Mouse (Mus musculus) G1E (cell line): Measurements from ENCODE around the gene L3mbtl2. TPM values are rescaled to one million over a fixed set of nuclear protein-coding genes. Genes with fewer than 3 reads are reported as not detected.

Experiments used
- ATAC-seq: 2 replicates; pipeline ENCODE4 v1.8.0; 2016; ENCODE audit warnings: mild to moderate bottlenecking; ENCODE audit not compliant: insufficient number of reproducible peaks, poor library complexity, low FRiP score, severe bottlenecking; ENCODE audit errors: extremely low read depth
- DNase-seq: peaks from one replicate; pipeline ENCODE4 v3.0.0; 2012; ENCODE audit warnings: low spot score
- H3K27me3 ChIP-seq: 2 replicates; pipeline ENCODE4 v1.6.1; 2012; ENCODE audit warnings: mild to moderate bottlenecking, low read length, inconsistent platforms; ENCODE audit not compliant: insufficient read depth
- H3K36me3 ChIP-seq: replicated peaks from 2 replicates; pipeline ENCODE3; 2012; ENCODE audit warnings: mild to moderate bottlenecking, inconsistent platforms
- H3K4me1 ChIP-seq: 2 replicates; pipeline ENCODE4 v1.6.1; 2012; ENCODE audit warnings: low read depth, low read length, inconsistent platforms, mixed read lengths; ENCODE audit not compliant: insufficient read depth
- H3K4me3 ChIP-seq: 2 replicates; pipeline ENCODE4 v1.5.1; 2012; ENCODE audit warnings: low read depth, mild to moderate bottlenecking, inconsistent platforms, low read length, moderate library complexity, mixed read lengths
- H3K9me3 ChIP-seq: replicated peaks from 2 replicates; pipeline ENCODE4 v1.6.1; 2012; ENCODE audit warnings: inconsistent platforms
- CTCF ChIP-seq: IDR thresholded peaks from 2 replicates; pipeline ENCODE4 v1.5.1; 2012; ENCODE audit warnings: low read depth, low read length, inconsistent platforms, mixed read lengths
- GATA1 ChIP-seq: IDR thresholded peaks from 2 replicates; pipeline ENCODE4 v1.6.1; 2012; ENCODE audit warnings: borderline replicate concordance, low read length, inconsistent platforms, mixed read lengths
- GATA2 ChIP-seq: IDR thresholded peaks from 2 replicates; pipeline ENCODE4 v1.6.1; 2012; ENCODE audit warnings: low read depth, low read length, inconsistent platforms, borderline replicate concordance
- POLR2AphosphoS5 ChIP-seq: IDR thresholded peaks from 2 replicates; pipeline ENCODE4 v1.6.1; 2012; ENCODE audit warnings: low read depth, low read length, inconsistent platforms; ENCODE audit not compliant: insufficient replicate concordance
- TAL1 ChIP-seq: conservative IDR thresholded peaks from 2 replicates; pipeline ENCODE4 v1.6.1; 2012; ENCODE audit warnings: low read depth, low read length, inconsistent platforms, mixed read lengths
- polyA plus RNA-seq: library from polyadenylated mRNA; stranded (reverse); fragments of >175 nt; gene quantifications from 2 replicates; pipeline ENCODE4 v1.2.3, GENCODE M21; 2012
- total RNA-seq, 2 experiments: library from RNA; stranded (forward) in 1 of 2; stranded (reverse) in 1 of 2; fragments of 200-1000 nt in 1 of 2; fragments of >200 nt in 1 of 2; fragmentation: Nextera tagmentation in 1 of 2; gene quantifications; 2 replicates each; pipeline ENCODE4 v1.2.3; 2014 to 2017

Gene L3mbtl2
- total and polyA plus RNA-seq, 3 experiments = 21.8 to 82.0 (median 36.5) TPM

DNA sequence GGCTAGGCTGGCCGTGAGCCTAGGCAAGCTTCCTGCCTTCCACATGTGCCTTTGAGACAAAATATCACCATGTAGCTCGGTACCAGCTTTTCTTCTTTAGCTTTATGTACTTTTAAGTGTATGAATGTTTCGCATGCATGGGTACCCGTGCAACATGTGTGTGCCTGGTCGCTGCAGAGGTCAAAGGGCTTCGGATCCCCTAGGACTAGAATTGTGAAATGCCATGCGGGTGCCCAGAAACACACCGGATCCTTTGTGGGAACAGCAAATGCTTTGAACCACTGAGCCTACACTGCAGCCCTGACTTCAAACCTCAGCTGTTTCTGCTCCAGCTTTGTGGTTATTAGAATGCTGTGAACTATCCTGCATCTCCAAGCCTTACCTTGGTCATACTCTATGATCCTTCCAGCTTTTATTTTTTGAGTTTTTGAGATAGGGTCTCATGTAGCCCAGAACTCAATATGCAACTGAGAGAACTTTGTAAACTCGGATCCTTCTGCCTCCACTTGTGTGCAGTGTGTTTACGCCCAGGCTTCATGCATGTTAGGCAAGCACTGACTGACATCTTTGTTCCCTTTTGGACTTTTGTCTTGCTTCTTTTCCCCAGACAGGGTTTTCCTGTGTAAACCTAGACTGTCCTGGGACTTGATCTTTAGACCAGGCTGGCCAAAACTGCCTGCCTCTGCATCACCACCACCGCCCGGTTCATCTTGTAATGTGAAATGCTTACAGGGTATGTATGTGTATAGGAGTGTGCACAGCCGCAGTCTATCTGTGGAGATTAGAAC lies 38.8 kb downstream of the L3mbtl2 start:
- Histone ChIP-seq H3K4me1 (peaks cover 16% of the 10 kb centered on the region), H3K27me3 (peaks cover 1% of the 10 kb centered on the region), H3K4me3 (no peak overlapping the region), H3K9me3 (no peaks in the 10 kb centered on the region), H3K36me3 (peaks cover 55% of the 10 kb centered on the region)
- no peak for TF ChIP-seq GATA1
- no peak for TF ChIP-seq TAL1
- no peak for TF ChIP-seq CTCF
- no peak; the same call in 1 of the 2 replicates for TF ChIP-seq POLR2AphosphoS5
- no peak for TF ChIP-seq GATA2
- ATAC-seq (no peak), DNase-seq (no peak)

DNA sequence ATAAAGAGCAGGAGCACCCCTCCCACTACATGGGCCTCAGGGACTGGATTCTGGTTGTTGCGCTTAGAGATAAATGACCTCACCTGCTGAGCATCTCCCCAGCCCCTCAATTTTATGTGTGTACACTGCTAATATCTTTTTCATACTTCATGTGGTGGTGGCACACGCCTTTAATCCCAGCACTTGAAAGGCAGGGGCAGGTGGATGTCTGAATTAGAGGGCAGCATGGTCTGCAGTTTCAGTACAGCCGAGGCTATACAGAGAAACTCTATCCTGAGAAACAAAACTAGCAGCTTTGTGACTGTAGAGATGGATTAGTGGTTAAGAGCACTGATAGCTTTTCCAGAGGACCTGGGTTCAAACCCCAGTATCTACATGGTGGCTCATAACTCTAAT lies 39.4 kb downstream of the L3mbtl2 start:
- no peak for ATAC-seq
- no peaks in the 10 kb centered on the region for H3K27me3 ChIP-seq
- H3K4me3 ChIP-seq = no peak overlapping the region
- peaks cover 16% of the 10 kb centered on the region for H3K4me1 ChIP-seq
- TF ChIP-seq CTCF = no peak
- TF ChIP-seq GATA1 = no peak
- TF ChIP-seq GATA2 = no peak
- no peak for TF ChIP-seq POLR2AphosphoS5
- no peak for TF ChIP-seq TAL1
- no peaks in the 10 kb centered on the region for H3K9me3 ChIP-seq
- H3K36me3 ChIP-seq = peaks cover 61% of the 10 kb centered on the region
- no peak for DNase-seq

DNA sequence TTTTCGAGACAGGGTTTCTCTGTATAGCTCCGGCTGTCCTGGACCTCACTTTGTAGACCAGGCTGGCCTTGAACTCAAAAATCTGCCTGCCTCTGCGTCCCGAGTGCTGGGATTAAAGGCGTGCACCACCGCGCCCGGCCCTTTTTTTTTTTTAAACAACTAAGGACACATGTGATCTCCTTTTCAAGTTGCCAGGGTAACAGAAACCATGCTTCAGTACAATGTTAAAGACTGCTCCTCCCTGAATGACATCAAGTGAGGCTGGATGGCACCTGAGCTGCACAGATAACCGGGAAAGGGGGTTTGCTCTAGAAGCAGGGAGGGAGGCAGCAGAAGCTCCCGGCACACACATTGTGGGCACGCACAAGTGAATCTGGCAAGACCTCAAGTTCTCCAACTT lies 45.3 kb downstream of the L3mbtl2 start:
- DNase-seq (no peak), ATAC-seq (no peak)
- H3K4me1 ChIP-seq = peaks cover 19% of the 10 kb centered on the region
- TF ChIP-seq CTCF (no peak), TAL1 (no peak), POLR2AphosphoS5 (no peak), GATA1 (no peak), GATA2 (no peak)
- no peak overlapping the region for H3K4me3 ChIP-seq
- peaks cover 97% of the 10 kb centered on the region for H3K36me3 ChIP-seq
- no peaks in the 10 kb centered on the region for H3K27me3 ChIP-seq
- H3K9me3 ChIP-seq = no peaks in the 10 kb centered on the region

DNA sequence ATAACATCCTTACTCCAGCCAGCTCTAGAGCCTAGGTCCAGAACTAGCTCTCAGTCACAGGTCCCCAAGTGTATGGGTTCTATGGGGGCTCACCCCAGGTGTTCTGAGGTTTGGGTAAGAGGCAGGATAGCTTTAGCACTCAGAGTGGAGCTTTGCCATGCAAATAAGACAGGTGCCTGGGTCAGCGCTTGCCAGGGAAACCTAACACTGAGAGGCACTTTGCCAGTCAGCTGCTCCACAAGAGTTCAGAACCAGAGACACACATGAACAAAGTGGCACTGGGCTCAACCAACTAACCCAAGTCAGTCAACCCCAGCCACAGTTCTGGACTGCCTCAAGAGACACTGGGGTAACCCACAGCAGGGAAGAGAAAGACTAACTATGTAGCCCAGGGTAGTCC lies 46.0 kb downstream of the L3mbtl2 start:
- H3K36me3 ChIP-seq = peaks cover 96% of the 10 kb centered on the region
- no peak for TF ChIP-seq POLR2AphosphoS5
- no peak for TF ChIP-seq GATA1
- no peak for TF ChIP-seq CTCF
- no peak for TF ChIP-seq TAL1
- no peak for TF ChIP-seq GATA2
- DNase-seq = no peak
- H3K27me3 ChIP-seq = no peaks in the 10 kb centered on the region
- no peaks in the 10 kb centered on the region for H3K9me3 ChIP-seq
- H3K4me1 ChIP-seq = peaks cover 19% of the 10 kb centered on the region
- H3K4me3 ChIP-seq = no peak overlapping the region
- no peak for ATAC-seq

DNA sequence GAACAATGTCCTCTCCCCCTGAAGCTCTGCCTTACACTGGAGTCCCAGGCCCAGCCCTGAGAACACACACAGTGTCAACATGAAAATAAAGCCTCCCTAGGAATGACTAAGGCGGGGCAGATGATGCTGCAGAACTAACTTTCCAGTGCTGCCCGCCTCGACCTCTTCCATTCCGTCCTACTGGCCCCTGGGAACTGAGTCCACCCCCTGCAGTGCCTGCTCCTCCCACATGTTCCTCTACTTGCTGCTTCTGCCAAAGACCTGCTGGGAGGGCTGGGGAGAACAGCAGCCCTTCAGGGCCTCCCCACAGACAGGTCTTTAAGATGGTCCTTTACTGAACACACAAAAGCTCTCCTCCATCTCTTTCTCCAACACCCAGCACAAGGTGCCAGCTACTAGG lies 47.1 kb downstream of the L3mbtl2 start:
- H3K36me3 ChIP-seq = peaks cover 96% of the 10 kb centered on the region
- no peaks in the 10 kb centered on the region for H3K27me3 ChIP-seq
- H3K4me1 ChIP-seq = peaks cover 15% of the 10 kb centered on the region
- DNase-seq (no peak), ATAC-seq (no peak)
- H3K4me3 ChIP-seq = no peak overlapping the region
- TF ChIP-seq TAL1 (no peak), CTCF (no peak)
- H3K9me3 ChIP-seq = no peaks in the 10 kb centered on the region

DNA sequence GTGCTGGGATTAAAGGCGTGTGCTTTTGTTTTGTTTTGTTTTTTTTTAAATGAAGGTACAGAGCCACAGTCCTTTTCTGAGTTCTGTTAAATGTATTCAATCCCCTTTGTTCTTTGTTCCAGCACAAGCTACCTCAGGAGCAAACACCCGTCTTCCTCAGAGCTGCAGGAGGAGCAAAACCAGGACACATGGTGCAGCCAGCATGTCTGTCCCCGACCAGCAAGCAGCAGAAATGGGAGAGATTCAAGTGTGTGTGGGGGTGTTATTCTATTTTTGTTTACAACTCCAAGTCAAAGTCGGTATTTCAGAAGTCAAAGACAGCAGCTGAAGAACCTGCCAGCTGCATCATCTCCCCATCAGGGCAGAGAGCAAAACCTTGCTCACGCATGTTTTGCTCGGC lies 50.1 kb downstream of the L3mbtl2 start:
- Histone ChIP-seq H3K4me3 (no peak overlapping the region), H3K27me3 (no peaks in the 10 kb centered on the region; the same call in 1 of the 2 replicates), H3K9me3 (no peaks in the 10 kb centered on the region), H3K4me1 (peaks cover 18% of the 10 kb centered on the region), H3K36me3 (peaks cover 98% of the 10 kb centered on the region)
- ATAC-seq (no peak), DNase-seq (no peak)
- no peak for TF ChIP-seq GATA2
- TF ChIP-seq GATA1 = no peak
- TF ChIP-seq CTCF = no peak
- no peak for TF ChIP-seq POLR2AphosphoS5
- TF ChIP-seq TAL1 = no peak
